Mouse (Mus musculus) left cerebral cortex, postnatal 10 days (tissue): ENCODE measurements around the gene D230025D16Rik. TPM values are rescaled to one million over a fixed set of nuclear protein-coding genes. Genes with fewer than 3 reads are reported as not detected.

Source experiments
- DNase-seq, 2 experiments: peaks; one replicate each; pipeline ENCODE4 v3.0.0; 2021 to 2022; ENCODE audit warnings: low spot score in 2 of 2, mixed read lengths in 1 of 2; ENCODE audit errors: extremely low spot score in 1 of 2
- intact Hi-C: fragments of 180-260 bp; cut with DNase I; formaldehyde crosslinking; loops from one replicate; pipeline ENCODE4 v1.15.1; 2025
- total RNA-seq, 2 experiments: library from RNA; stranded (reverse); gene quantifications; 2 replicates each; pipeline ENCODE4 v1.2.3; 2021

The D230025D16Rik gene
- total RNA-seq, 2 experiments from 2014 or later = 27.5 to 28.0 TPM

- DNase-seq = no peak
- intact Hi-C loops = loop anchor here (2.0 kb wide), 1 partner anchor 17 kb away; no protein-coding TSS in a partner anchor
Measured at GRCm38 (mm10) chr8:105233126-105233935, 8.4 kb downstream of the D230025D16Rik start.

DNA sequence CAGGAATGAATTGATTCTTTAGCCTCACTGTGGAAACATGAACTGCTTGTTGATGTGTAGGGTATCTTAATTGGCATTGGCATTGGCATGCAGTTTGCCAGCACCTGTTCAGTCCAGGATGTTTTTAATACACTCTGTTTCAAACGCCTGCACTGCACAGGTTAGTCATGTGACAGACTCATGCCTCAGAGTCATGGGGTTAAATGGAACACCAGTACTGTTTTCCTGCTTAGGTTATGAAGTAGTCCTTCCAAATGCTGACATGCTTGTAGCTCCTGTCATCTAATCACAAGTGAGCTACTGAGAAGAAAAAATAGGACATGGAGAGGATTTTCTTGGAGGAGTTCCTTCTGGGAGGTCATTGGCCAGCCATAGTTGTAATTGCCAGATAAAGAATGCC, 10.3 kb downstream of the D230025D16Rik start:
- intact Hi-C loops = no loop called here
- DNase-seq = no peak

DNA sequence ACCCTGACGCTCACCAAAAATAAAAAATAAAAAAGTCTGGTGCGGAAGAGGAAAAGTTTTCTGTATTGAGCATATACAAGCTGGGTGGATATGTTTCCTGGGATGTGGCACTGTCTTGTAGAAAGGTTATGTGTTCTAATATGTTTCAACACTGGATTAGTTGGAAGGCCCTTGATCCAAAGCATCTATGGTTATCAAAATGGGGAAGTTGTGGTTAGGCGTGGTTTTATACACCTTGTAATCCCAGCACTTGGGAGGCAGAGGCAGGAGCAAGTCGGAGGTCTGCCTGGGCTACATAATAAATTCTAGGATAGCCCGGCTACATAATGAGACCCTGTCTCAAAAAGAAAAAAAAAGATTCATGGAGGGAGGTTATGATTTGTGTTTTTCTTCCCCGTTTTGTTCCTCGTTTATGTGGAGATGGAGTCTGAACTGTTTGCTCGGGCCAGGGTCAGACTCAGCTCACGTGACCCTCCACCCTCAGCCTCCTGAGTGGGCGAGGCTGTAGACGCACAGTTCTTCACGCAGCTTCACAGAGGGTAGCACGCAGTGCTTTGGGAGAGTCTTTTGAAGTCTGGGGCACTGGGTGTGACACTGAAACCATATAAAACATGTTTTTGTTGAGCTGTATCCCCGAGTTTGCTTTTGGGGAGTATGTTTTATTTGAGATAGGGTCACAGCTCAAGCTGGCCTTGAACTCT, 12.6 kb downstream of the D230025D16Rik start:
- intact Hi-C loops = no loop called here
- no peak for DNase-seq

- DNase-seq = no peak
- intact Hi-C loops = no loop called here
Measured at GRCm38 (mm10) chr8:105241016-105241415, 16.1 kb downstream of the D230025D16Rik start.

- DNase-seq = no peak
- intact Hi-C loops = loop anchor here (2.0 kb wide), 1 partner anchor 19 kb away; no protein-coding TSS in a partner anchor
Measured at GRCm38 (mm10) chr8:105251954-105252353, 27.0 kb downstream of the D230025D16Rik start.

DNA sequence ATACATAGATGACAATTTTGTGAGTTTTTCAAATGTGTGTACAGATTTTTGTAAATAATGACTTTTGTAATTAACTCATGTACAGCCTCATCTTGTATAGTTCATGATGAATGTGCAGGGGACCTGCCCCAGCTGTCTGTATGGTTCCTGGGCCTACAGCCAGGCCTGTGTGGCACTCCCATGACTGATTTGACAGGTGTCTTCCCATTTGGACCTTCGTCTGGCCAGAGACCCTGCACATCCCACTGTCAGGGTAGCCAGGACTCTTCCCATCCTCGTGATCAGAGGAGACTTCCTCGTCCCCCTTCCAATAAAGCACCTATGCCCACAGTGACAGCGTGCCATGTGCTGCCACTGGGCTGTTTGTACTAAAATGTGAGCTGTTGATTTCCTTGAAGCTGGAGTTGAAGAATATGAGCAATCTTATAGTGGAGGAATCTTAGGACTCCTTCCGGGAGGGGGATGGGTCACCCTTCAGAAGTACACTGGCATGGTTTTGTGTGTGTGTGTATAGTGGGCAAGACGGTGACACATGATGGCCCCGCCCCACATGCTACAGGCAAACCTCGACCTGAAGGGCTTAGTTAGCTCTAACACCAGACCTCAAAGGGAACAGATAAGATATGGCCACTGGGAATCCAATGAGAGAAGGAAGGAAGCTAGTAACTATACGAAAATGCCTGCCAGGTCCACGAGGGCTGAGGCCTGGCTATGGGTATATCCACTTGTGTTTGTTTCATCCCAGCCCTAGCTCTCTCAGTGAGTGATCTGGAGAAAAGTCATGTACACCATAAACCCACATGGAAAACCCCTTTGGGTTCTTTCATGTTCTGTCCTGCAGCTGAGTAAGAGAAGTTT, 28.0 kb downstream of the D230025D16Rik start:
- intact Hi-C loops = no loop called here
- no peak for DNase-seq

GRCm38 (mm10) chr8:105253766-105254151, 28.8 kb downstream of the D230025D16Rik start:
- DNase-seq = no peak
- intact Hi-C loops = no loop called here

- intact Hi-C loops = no loop called here
- peak; percentile 77 to 95 for DNase-seq
Measured at GRCm38 (mm10) chr8:105254152-105254965, 29.4 kb downstream of the D230025D16Rik start.

DNA sequence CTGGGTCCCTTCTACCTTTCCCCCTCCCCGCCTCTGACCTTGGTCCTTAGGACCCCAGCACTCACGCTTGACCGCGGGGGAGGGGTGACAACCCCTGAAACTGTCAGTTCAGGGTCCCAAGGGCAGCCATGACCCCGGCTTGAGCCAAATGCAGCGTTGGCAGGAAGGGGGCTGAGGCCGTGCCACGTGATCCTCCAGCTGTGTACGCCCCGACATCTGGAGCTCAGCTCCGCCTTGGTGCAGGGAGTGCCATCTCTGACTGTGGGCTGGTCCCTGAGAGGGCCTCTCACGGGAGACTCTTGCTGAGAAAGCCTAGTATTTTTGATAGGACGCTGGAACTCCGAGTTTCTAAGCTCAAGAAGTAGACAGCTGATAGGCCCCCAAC, 30.0 kb downstream of the D230025D16Rik start, which contains the start of gene B3gnt9:
B3gnt9 (minus strand) TSS at position 188 of the 385 bp plus-strand sequence.
- intact Hi-C loops = no loop called here
- peak in 1 of 2 experiments; percentile 76 for DNase-seq

DNA sequence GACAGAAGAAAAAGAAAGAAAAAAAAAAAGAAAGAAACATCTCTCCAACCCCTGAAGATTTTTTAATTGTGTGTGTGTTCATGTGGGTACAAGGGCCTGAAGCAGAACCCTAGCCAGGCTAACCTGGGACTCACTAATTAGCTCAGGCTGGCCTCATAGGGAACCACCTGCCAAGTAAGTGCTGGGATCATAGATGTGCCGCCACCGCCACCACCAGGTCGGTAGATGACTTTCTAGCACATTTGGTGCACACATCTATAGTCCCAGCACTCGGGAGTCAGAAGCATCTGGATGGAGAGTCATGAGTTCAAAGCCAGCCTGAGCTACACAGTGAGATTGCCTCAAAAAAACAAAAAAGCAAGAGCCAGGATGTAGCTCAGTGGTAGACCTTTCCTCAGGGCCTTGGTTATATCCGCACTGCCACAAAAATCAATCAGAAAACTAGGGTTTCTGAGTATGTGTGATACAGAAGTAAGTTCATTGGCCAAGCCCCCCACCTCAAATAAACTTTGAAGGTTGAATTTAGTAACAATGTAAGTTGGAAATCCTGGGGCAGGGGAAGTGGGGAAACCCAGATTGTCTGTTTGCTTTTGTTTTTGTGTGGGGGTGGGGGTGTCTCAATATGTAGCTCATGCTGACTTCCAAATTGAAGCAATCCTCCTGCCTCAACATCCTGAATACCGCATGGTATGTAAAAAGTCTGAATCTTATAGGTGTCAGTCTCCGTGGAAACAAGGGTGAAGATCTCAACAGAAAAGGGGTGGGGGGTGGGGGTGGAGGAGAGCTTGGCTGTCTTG, 32.6 kb downstream of the D230025D16Rik start:
- DNase-seq = no peak
- intact Hi-C loops = no loop called here

GRCm38 (mm10) chr8:105258911-105259720, 34.2 kb downstream of the D230025D16Rik start:
- peak in 1 of 2 experiments; percentile 48 for DNase-seq
- intact Hi-C loops = no loop called here

DNA sequence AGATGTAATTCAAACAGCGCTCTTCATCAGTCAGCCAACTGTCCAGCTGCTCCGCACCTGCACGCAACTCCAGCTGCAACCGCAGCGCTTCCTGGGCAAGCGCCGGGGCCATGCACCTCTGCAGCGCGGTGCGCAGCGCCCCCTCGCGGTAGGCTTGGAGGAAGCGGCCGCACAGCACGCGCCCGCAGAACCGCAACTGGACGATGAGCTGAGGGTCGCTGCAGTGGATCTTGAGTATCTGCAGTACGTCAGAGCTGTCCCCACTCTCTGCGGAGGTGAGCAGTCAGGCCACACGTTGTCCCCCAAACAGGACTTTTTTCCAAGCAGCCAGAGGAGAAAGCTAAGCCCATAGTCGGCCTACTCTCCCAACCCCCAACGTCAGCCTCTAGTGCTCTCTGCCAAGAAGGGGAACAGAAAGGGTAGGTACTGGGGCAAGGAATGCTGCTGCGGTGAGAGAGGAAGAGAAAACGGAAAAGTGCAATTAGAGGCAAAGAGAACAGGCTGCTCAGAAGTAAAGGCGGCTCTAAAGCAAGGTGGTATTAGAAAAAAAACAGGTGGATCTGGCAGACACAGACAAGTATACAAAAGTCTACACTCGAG, 34.9 kb downstream of the D230025D16Rik start:
- DNase-seq = peak in 1 of 2 experiments; percentile 84
- intact Hi-C loops = no loop called here

GRCm38 (mm10) chr8:105260371-105261099, 35.6 kb downstream of the D230025D16Rik start:
- intact Hi-C loops = no loop called here
- DNase-seq = no peak

- no peak for DNase-seq
- intact Hi-C loops = no loop called here
Measured at GRCm38 (mm10) chr8:105261326-105261980, 36.5 kb downstream of the D230025D16Rik start.

DNA sequence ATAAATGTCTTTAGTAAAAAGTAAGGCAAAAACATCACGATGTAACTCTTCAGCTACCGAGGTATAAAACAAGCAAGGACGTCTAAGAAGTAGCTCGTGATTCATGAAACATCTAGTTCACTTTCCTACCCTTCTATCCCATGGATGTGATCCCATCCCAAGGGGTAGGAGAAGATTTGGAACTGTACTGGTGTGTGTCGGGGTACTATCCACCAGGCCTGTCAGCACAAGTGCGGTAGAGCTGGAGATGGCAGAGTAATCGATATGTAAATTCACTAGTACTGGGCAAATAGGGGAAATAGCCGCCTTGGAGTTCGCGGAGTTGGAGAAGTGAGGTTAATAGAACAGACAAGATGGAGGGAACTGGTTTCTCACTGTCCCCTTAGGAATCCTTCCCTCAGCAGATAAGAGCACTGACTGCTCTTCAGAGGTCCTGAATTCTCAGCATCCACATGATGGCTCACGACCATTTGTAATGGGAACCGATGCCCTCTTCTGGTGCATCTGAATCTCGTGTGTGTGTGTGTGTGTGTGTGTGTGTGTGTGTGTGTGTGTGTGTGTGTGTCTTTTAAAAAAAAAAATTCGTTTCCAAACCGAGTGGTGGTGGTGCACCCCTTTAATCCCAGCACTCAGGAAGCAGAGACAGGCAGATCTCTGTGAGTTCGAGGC, 38.4 kb downstream of the D230025D16Rik start:
- intact Hi-C loops = no loop called here
- DNase-seq = no peak
